Mouse (Mus musculus) Muller cell, postnatal 12 days (primary cell): ENCODE results near the gene Gm42669.

ENCODE experiments used
- DNase-seq: peaks from one replicate; pipeline ENCODE4 v3.0.0-alpha.2; 2015; ENCODE audit errors: inconsistent ontology term

Gene Gm42669

DNA sequence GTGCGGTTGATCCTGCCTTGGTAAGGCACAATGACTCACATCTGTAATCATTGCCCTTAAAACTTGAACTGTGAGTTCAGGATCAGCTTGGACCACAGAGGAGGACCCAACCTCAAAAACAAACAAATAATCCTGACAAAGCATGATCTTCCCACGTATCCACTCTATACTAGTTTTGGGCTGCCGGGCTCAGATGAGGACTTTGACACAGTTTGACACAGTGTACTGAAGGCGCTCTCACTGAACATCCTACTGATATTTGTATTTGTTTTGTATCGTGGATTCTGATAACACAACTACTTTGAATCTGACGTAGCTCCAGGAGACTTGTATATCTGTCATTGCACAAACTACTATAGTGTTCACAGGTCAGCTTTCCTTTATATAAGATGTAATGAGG lies 14.0 kb downstream of the Gm42669 start:
- no peak for DNase-seq

DNA sequence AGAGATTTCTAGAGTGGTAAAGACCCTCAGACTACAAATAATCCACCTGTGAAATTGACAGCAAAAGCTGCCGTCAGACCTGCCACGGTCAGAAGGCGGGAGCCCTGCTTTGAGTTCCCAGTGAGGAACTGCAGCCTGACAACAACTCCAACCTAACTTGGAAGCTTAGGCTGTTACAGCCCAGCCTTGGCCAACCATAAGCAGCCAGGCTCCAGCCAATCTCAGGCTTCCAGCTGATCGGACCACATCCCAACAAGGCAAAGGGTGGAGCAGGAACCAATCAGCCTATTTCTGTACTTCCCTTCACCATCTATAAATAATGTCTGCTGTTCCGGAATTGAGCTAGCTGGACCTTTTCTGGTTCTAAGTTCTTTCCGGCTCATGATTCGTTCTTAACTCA lies 14.5 kb downstream of the Gm42669 start:
- DNase-seq: no peak

DNA sequence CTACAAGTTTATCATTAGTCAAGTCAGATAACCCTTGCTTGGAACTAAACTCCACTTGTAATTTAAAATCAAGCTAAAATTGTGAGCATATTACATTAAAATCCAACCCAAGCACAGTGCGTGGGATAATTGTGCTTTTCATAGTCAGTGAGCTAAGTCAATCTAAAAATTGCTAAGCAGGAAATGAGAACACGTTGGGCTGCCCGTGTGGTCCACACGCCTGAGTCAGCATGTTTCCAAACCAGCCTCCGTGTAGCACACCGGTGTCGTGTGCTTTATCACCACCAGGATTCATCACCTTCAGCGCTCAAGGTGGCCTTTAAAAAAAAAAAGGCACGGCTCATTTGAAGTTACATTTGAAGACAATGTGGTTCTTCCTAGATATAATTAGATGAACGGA lies 16.9 kb downstream of the Gm42669 start:
- no peak for DNase-seq

DNA sequence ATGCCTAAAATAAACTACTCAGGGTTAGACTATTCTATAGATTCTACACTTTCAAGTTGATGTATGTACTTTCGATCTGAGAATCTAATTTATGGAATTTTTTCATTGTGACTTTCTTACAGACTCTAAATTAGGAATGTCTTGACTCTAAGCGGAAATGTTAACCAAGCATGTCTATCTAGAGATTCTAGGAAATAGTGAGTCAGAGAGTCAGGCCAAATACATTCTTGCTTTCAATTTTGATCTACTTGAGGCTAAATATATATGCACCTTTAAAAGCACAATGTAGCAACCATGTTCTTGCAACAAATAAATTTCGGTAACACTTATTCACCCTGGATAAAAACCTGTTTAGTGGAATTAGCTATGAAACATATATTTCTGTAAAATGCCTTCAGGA lies 21.4 kb downstream of the Gm42669 start:
- DNase-seq: no peak

DNA sequence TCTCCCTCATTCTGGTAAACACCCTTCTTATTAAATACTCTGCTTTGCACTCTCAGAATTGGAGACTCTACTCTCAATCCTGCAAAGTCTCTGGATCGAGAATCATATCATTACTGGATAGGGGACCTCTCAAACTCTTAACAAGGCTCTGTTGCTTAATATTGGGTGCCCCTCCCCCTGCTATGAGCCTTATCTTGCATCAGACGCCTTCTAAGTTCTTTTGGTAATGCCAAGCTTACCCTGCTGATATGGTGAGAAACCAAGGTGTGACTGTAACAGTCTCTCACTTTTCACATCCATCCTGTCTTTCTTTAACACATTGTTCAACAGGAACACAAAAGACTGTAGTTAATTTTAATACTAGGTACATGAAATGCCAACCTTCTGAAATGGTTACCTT lies 26.2 kb downstream of the Gm42669 start:
- no peak for DNase-seq

DNA sequence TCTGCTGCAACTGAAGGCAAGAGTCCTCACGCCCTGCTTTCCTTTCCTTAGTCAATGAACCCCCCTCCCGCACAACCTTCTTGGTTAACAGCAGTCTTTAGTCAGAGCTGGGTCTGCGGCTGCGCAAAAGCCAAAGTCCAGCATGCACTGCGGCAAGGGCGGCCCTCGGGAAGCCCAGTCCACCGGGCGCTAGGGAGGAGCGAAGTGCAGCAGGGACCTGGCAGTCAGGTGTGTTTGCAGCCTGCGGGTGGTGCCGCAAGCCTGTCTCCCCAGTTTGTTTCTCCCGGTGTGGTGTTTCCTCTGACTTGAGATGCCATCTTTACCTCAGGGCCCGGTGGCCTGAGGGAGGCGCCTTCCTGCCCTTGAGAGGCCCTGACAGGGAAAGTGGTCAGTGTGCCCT lies 27.2 kb downstream of the Gm42669 start, which contains the start of gene 1700028K03Rik:
Gene 1700028K03Rik, plus strand, starts transcription at position 129 of the 400 bp plus-strand sequence.
- no peak for DNase-seq

DNA sequence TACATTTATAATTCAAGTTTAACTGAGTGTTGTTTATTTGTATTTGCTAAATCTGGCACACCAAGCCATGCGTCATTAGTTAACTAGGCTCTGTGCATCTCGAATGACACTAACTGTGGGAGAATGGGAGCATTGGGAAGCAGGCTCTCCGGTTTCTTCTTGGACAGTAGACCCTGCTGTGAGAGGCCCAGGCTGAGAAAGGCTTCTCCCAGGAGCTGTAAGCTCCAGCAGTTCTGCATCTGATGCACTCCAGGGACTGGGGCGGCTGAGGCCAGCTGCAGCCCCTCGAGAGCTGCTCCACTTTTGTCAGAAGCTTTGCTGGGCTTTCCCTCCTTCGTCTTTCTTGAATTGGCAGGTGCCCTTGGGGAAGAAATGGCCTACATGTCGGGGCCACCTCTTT lies 34.3 kb downstream of the Gm42669 start:
- peak; percentile 5 for DNase-seq

DNA sequence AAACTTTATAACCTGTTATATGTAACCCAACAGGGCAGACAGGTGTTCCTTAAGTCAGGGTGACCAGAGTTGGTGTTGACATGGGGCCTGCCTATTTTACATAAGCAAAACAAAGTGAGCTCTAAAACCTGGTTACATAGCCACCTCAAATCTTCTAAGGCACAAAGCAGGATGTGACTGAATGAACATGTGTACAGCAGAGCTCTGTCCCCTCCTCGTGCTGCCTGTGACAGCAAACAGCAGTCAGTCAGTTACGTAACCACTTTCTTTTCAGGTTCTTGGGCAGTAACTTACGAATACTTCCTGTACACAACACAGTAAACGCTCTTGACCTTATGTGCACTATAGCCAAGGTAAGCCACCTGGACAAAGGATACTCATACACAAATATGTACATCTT lies 38.5 kb downstream of the Gm42669 start:
- DNase-seq: no peak

DNA sequence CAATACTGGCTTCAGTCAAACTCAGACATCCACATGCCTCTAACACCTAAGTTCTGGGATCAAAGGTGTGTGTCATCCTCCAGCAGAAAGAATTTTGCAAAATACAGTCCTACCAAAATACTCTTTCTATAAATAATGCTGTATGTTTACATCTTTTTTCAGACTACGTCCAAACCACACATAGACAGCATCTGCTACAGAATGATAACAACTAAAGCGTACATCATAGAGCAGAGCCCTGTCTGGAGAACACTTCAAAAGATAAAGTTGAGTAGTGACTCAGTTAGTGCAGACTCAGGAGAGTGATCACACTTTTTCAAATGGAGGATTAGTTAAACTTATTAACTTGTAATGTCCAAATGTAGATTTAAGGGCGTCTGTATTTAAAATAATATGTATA lies 40.5 kb downstream of the Gm42669 start:
- DNase-seq: no peak

DNA sequence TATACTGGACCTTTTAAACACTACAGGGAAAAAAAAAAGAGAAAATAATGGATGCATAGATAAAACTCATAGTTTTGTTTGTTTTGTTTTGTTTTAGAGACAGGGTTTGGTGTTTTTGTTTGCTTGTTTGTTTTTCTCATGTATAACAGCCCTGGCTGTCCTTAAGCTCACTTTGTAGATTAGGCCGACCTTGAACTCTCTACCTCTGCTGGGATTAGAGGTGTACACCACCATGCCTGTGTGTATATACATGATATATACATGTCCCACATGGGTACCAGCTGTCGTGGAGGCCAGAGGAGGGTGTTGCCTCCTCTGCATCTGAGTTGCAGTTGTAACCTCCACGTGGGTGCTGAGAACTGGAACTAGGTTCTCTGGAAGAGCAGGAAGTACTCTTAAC lies 41.0 kb downstream of the Gm42669 start:
- no peak for DNase-seq

DNA sequence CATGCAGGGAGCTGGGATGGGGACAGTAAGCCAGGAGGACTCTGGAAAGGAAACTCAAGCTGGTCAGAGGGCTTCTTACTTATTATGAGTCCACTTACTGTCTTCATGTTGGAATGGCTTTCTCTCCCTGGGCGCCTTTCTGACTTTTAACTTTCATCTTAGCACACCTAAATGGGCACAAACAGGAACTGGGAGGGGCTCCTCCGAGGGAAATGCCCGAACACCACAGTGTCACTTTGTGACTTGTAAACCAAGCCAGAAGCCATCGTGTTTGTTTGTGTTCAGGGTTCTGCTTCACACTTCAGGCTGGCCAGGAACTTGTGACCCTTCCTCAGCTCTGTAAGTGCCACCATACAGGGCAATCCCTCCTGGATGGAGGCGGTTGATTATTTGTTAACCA lies 46.9 kb downstream of the Gm42669 start:
- DNase-seq: no peak

DNA sequence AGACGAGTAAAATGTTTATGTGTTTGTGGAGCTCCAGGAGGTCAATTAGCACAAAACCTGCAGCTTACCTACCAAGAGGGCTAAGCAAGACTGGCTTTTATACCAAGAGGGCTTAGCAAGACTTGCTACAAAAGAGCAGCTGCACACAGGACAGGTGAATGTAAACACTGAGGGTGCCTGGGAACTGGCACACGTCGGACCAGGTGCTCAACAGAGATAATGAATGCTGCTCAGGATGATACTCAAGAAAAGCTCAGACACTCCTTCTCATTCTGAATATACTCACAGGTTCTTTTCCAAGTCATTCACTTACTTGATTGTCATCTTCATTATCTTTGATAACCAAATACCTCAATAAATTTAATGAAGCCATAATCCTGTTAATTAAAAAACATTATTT lies 49.5 kb downstream of the Gm42669 start:
- no peak for DNase-seq

DNA sequence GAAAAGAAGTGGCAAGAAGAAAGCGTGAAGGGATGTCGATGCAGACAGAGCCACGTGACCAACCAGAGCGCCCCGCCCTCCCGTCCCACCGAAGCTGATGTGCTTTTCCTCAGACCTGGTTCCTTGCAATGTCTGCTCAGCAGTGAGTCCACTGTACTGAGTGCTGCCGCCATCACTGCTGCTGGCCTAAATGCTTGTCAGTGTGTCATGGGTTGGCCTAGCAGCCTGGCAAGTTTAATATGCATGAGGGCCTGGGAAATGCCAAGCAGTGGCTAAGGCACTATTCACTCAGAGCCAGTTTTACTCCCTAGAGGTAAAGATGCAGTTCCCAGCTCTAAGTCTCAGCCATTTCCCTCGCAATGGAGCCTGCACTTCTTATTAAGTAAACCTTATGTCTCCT lies 61.7 kb downstream of the Gm42669 start:
- DNase-seq: no peak

DNA sequence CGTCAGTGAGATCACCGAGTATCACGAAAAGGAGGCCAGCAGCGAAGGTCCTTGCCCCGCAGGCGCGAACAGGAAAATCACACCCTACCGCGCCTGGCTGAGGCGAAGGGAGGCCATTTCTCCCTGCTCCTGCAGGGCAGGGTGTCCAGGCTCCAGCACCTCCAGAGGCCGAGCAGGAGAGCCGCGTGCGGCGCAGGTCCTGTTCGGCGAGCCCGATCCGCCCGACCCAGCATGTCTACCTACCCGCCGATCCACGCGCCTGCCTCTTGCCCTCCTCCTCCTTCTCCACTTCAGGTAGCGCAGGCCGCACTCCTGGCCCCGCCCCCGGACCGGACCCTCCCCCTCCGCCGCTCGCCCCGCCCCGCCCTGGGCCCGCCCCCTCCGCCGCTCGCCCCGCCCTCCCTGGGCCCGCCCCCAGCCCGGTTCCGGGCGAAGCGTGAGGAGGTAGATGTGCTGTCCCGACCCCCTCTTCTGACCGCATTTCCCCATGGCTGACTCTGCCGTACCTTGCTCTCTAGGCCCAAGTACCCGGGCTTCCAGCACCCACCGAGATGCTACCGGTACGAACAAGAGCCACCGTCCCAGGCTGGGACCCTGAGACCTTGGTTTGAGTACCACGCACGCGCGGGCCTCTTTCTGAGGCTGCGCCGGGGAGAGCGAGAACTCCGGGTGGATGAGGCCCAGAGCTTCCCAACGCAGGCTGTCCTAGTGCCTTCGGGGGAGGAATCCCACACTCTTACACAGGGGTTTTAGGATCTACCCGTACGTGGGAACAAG lies 90.1 kb downstream of the Gm42669 start, which contains the start of the genes Rpap2 and Glmn:
Gene Rpap2, plus strand, starts transcription at position 73 of the 777 bp plus-strand sequence.
Gene Glmn, minus strand, starts transcription at position 588 of the 777 bp plus-strand sequence.
- DNase-seq: peak; percentile 91

DNA sequence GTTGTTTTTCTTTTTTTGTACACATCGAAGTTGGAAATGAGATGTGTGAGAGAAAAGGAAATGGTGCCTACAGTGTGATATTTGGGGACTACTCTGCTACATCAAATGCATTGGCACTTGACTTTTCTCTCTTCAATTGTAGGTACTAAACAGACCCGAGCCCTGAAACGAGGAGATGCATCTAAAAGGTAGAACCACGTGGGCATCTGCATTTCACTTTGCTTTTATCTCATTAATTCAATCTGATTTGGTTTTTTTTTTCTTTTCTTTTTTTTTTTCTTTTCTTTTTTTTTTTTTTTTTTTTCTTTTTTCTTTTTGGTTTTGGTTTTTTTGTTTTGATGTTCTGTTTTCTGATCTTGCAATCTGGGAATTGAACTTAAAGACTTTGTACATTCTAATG lies 91.0 kb downstream of the Gm42669 start:
- DNase-seq: peak; percentile 3

DNA sequence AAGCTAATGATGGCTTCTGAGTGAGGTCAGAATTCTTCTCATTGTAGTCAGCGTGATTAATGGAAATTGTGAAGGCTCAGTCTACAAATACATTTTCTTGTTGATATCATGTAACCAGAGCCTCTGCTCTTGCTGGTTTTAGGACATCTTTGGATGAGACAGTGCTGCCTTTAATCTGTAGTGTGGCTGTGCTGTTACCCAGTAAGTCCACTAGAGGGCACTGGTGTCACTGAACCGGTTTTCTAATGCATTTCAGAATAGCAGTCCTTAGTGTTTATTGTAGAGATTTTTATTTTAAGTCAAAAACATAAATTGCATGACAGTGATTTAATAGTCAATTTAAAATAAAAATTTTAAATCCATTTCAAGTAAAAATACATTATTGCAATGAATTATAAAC lies 103.8 kb downstream of the Gm42669 start:
- DNase-seq: peak; percentile 27

DNA sequence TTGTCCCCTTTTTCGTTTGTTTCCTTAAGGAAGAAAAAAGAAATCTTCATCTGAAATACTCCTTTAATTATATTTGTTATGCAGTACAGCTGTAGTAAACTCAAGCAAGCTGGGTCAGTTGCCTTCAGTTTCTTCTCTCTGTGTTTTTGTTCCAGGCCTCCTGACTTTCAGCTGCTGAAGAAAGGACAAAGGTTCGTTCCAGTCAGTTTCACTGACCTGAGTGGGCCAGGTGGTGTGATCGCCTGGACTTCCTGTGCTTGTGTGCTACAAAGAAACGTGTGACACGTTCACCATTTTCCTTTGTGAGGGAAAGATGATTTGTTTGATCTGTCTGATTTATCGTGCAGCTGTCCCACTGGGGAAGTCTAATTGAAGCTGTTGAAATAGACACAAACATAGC lies 110.6 kb downstream of the Gm42669 start:
- no peak for DNase-seq

DNA sequence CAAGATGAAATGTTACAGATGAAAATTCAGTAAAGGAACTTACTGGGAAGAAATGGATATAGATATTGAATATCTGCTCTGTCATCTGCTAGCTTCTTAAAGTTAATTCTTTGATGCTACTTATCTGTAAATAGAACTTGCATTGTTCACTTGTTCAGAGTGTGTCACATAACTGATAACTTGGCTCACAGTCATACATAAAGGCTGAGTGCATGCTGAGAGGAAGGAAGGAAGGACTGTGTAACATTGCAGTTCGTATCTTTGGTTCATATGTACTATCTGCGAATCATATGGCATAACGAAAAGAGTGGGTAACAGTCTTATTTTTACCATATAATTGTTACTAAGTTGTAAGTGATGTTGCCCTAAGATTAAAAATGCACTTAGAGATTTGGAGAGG lies 113.9 kb downstream of the Gm42669 start:
- no peak for DNase-seq
